Mouse (Mus musculus): ENCODE data around the gene Crispld2.

GRCm38 (mm10) chr8:120037199-120037598, 45.0 kb downstream of the Crispld2 start:
- no peak for TF ChIP-seq CTCF (IDR thresholded peaks at IDR 0.05; ENCODE audit: extremely low read depth, insufficient read length, insufficient replicate concordance, low read depth, low read length)
- TF ChIP-seq POLR2A (IDR thresholded peaks at IDR 0.05; ENCODE audit: low read depth, low read length): no peak
